Mouse (Mus musculus) embryo, embryonic 11.5 days (tissue): Measurements from ENCODE around the gene Lpp.
"Not testable (repeated sequence)": the region's sequence is repeated elsewhere in the genome, so short reads cannot be mapped to it uniquely, and the experiment has no call there.

Experiments used
- DNase-seq: peaks from one replicate; pipeline ENCODE4 v3.0.0-alpha.2; 2012; ENCODE audit warnings: low read depth, low spot score

Lpp gene

DNA sequence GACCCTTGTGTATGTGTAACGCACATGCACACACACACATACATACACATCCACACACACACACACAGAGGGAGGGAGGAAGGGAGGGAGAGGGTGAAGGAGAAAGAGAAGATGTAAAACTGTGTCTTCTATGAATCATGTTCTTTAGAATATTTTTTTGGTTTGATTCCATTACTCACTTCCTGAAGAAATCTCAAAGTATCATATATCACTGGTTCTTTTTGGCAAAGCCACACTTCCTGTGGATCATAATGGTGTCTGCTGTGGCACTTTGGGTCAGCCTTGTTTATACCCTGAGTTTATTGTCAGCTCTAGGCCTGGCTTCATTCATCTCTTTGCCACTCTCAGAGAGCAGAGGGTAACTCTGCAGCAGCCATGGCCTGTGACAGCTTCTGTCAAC, 584.5 kb downstream of the Lpp start:
- no peak for DNase-seq

DNA sequence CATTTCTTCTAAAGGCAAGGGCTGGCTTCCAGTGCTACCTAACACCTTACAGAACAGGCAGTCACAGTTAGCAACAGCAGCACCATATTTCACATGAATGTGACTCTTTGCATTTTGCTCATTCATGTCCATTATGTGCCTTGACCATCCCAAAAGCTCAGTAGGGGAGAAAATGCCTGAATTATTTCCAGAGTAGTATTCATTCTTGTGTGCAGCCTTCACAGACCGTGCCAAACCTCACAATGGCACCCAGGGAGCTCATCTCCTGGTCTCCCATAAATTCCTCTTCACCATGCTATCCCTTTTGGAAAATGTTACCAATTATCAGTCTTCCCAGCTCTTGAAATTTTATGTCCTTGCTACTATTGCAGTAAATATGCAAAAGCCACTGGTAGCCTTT, 584.9 kb downstream of the Lpp start:
- DNase-seq: no peak

DNA sequence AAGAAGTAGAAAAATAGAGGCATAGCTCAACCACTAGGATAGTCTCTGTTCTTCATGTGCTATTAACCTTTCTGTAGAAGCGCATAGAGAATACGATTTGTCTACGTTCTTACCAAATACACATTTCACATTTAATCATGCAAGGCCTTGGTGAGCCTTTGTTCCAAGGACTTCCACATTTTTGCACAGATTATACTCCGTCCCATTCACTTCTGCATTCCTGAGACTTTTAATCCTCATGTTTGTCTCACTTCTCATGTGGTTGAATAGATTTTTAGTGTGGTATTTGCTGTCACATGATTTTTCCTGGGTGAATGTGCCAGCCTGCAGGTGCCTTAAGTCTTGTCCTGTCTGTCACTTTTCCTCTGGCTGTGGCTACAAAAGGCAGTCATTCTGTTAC, 586.1 kb downstream of the Lpp start:
- DNase-seq: no peak

DNA sequence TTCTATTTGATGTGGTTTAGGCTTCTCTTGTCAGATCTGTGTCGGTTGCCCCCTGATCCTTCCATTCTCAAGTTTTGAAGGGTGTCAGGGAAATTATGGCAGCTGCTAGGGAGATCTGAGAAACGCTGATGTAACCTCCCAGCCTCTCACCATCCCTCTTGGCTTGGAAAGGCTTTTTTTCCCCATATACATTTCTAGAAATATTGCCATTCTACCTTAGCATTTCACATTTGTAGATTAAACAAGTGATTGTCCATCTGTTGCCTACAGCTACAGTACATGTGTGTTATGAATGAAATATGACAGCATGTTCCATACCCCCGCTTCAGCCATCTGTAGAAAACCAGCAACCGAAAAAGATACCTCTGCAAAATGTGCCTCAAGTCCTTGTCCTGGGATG, 589.5 kb downstream of the Lpp start:
- DNase-seq: no peak

DNA sequence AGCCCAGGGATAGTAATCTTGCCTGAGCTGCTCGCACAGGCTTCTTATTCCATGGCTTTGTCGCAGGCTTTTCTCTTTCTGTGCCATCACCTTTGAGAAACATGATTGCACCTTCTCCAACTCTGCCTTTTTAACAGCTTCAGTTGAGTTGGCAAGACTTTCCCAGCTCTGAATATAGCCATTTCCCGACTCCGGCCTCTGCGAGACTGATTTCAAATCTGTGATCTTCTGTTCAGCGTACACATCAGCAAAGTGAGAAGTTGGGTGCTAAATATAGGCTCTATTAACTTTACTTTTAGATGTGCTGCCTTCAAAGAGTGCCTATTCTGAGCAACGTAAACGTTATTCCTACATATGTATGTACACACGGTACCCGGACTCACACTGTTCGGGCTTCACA, 597.0 kb downstream of the Lpp start:
- DNase-seq: no peak

DNA sequence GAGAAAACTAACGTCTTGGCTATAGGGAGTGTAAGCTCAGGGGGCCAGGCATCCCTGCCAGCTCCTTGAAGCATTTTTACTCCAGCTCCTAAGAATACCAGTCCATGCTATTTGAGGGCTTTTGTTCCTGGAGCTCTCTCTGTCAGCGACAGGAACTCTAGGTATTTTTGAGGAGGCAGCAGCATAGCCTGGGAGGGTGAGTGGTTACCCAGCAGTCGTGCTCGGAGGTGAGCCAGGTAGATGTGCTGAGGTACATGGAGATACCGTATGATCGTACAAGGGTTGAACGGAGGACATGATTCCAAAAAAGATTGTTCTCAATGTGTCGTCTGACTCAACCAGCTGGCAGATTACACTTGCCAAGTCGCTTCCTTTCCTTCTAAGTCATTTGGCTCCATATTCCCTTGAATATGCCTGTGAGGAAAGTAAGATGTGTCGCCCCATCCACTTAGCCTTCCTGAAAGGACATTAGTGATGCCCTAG, 597.8 kb downstream of the Lpp start:
- no peak for DNase-seq

DNA sequence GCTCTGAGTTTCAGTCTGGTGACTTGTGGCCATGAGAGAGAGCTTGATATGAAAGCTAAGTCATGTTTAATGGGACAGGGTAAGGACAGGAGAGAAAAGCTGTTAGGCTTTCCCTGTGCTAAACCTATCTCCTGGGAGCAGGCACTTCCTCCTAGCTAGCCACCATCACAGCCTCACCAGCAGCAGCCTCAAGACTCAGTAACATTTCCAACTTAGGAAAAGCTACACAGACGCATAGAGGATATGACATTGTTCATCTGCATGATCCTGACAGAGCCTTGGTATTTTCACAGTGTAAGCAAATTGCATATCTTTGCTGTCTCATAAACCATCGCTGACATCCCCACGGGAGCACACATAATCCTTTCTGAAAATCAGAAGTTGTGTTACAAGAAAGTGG, 598.7 kb downstream of the Lpp start:
- DNase-seq: no peak

DNA sequence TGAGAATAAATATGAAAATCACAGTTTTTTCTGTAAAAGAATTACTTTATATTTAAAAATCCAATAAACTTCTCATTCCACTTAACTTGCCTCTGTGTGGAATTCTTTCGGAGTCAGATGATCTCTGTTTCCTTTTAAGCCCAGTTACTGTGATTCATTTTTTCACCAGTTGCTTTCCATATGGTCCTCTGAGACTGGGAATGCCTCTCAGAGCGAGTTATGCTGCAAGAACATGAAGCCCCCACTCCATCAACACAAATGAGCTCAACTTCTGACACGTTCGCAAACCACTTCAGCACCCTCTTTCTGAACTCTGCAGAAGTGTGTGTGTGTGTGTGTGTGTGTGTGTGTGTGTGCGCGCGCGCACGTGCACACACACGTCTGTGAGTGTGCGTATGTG, 599.2 kb downstream of the Lpp start:
- DNase-seq: no peak

DNA sequence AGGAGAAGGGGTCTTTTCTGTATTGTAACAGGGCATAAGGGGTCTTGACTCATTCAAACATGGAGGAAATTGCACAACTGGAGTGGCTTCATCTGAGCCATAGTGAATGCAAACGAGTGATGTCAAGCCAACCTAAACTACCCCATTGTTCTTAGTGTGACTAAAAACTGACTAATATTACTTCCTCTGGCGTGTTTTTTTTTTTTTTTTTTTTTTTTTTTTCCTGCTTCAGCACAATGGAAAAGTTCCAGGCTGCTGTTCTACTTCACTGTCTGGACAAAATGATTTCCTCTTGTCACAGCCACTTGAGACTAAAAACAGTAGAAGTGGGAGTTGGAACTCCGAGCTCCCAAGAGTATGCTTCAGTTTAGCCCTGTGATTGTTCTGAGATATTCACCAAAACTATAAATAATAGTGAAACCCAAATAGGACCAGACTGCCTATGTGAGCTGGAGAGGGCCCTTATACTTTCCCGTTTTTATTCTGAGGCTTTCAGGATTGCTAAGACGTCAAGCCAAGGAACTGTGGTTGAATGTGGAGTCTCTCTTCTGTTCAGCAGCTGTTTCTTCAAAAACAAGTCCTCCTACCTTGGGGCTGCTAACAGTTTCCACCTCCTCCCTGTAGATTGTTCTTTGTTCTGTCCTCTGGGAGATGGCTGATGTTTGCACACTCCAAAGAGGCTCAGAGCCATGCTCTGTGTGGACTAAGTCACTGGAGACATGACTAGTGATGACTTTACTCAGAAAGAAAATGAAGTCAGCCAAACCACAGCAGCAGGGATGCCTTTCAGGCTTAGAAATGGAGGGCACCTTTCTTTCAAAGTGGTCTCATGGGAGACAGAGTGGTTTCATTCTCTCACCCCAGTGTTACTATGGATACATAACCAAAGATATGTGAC, 617.9 kb downstream of the Lpp start:
- no peak for DNase-seq

DNA sequence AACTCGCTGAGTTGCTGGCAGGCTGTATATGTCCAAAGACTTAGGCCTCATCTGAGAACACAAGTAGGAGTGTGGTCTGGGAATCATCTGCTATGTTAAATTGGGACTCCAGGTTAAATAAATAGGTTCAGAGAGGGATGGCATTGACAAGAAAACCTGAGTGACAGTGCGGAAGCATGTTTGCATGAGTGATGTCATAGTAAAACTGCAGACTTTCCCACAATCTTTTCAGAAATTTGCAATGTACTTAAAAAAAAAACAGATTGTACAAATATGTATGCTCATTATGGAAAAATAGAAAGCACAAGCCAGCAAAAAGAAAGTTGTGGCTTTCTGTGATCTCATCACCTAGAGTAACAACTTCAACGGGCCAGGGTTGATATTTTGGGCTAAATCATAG, 619.6 kb downstream of the Lpp start:
- DNase-seq: no peak

DNA sequence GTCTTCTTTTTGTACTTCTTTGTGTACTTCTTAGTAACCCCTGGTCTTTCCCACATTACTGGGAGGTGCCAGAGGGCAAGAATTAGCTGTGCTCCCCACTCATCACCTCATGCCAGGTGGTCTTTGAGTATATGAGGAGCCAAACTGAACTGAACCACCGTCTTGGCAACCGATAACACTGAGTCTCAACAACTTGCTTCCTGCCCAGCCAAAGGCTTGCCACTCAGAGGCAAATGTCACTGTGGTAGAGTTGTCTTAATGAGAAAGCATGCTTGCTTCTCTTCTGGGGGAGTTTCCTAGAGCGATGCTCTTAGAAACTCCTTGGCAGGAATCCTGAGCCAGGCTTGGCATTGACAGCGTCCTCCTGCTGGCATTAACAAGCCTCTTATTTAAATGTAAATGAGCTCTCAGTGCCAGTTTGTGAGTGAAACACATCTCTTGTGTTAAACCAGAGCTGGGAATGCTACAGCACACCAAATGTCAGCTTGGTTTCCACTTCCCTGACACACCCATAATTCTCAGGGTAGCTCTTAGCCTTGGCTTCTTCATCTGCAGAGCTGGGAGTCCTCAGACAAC, 623.0 kb downstream of the Lpp start:
- DNase-seq: no peak

DNA sequence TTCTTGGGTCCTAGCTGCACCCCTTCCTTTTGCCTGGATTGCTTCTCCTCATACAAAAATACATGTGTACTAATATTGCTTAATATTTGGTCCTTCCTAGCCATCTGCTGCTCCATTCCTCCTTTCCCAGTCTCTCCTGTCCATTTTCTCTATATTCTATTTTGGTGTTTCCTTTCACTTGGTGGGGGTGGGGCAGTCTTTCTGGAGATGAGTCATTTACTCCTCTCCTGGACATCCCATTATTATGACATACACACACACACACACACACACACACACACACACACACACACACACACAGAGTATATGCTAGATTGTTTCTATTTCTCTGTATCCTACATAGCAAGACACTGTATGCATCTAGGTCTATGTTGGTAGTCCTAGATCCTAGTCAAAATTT, 623.7 kb downstream of the Lpp start:
- DNase-seq: no peak

DNA sequence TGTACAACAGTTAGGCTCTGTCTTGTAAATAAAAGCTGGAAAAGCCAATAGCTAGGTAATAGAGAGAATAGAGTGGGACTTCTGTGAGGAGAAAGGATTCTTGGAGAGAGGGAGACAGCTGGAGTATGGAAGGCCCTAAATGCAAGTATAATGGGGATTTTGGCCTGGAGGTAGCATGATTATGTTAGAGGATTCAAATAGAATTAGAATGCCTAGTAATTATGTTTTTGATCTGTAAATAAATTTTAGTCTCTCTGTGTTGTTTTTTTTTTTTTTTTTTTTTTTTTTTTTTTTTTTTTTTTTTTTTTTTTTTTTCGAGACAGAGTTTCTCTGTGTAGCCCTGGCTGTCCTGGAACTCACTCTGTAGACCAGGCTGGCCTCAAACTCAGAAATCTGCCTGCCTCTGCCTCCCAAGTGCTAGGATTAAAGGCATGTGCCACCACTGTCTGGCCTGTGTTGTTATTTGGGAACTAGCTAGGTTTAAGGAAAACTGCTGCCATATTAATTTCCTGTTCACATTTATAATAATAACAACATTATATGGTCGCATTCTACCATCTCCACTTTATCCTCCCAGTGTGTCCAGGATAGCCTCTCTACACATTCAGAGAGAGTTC, 628.5 kb downstream of the Lpp start:
- DNase-seq: not testable (repeated sequence)

DNA sequence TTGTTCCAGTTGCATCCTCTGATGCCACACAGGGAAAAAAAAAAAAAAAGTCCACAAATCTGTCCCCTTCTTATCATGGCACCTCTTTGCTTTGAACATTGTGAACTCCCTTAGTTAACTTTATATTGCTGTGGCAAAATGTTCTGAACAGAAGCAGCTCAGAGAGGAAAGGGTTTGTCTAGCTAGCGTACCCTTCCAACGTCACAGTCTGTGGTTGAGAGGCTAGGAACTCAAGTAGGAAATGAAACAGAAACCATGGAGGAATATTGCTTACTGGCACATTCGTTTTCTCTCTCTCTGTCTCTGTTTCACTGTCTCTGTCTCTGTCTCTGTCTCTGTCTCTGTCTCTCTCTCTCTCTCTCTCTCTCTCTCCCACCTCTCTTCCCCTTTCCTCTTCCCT, 631.3 kb downstream of the Lpp start:
- no peak for DNase-seq

DNA sequence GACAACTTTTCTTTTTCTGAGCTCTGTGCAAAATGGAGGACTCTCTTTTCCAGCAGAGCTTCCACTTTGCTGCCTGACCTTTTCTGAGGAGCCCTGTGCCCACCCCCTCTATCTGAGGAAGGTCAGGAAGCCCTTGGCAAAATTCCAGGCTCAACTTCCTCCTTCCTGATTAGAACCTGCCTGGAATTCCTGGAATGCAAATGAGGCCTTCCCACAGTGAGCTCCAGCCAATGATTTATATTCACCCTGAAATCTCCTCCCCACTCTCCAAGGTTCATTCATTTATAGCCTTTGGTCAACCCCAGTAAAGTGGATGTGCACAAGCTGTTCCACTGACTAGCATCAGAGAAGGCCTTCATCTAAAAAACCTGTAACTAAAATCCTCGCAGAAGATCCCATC, 632.9 kb downstream of the Lpp start:
- DNase-seq: peak; percentile 34

DNA sequence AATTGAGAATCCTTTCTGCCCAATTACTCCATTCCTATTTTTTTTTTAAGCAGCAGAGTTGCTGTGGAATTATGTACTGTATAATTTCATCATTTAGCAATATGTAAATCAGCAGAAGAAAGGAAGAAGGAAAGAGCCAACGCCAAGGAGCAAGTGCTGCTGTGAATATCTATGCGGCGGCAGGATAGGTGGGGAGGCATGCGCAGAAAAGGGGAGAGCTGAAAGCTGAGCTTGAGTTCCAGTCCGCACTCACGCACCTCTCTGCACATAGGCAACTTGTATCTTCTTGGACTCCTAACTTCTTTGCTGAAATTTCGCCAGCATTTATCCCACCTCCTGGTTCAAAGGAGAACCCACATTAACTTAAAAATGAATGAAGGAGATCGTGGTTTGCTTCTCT, 636.2 kb downstream of the Lpp start:
- DNase-seq: no peak

DNA sequence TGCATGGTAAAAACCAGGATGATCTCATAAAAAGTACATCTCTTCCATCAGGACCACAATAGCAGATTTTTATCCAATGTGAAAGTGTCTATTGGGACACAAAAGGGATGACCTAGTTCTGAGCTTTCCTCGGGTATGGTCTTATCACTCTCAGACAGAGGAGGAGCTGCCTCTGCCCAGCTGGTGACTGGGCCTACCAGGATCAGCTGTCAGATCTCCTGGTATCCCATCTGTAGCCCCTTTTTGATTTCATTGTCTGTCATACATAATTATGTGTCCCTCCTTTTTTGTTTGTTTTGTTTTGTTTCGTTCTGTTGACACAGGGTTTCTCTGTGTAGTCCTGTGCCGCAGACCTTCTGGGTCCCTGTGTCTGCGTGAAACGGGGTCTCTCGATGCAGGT, 644.1 kb downstream of the Lpp start:
- DNase-seq: no peak

DNA sequence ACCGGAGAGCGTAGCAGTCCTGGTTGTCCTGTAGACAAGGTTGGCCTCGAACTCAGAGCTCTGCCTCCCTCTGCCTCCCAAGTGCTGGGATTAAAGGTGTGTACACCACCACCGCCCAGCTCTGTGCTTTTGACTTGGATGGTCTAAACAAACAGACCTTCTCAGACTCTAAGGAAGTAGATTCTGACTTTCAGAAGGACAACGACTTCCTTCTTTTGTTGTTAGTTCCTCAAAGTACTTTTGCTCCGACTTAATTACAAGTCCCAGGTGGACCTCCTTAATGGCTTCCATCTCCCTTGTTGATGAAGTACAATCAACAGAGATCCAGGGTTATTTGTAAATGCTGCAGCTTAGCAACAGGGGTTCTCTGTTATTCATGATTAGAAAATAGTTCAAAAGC, 645.2 kb downstream of the Lpp start:
- DNase-seq: no peak

DNA sequence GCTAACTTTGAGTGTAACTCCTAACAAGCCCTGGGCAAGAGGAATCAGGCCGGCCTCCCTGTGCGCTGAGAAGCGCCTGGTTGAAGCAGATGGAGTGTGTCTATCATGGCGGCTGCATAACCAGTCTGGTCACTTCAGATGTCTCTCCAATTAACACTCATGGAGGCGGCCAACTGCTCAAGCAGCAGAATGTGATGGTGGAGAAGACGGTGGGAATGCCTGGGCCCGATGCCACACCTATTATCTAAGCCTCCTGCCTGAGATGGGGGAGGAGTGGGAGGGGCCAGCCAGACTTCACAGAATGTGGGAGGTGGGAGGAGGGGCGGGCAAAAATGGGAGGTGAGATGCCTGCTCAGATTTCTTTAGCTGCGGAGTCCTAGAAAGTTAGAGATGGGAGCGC, 646.6 kb downstream of the Lpp start:
- no peak for DNase-seq

DNA sequence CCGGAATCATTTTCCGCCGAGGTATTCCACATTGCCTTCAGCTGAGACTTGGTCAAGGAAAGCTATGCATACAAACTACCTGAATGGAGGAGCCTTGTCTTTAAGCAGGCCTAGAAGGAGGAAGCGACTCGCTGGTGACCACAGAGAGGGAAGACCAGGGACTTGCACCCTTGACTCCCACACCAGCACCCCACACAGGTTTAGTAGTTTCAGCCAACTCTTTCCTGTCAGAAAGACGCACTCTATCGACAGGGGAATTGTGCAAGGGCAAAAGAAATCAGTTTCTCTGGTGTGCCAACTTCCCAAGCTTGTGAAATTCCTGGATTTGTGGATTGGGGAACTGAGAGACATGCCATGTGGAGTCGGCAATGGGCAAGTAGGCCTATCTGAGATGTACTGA, 647.9 kb downstream of the Lpp start:
- DNase-seq: no peak

DNA sequence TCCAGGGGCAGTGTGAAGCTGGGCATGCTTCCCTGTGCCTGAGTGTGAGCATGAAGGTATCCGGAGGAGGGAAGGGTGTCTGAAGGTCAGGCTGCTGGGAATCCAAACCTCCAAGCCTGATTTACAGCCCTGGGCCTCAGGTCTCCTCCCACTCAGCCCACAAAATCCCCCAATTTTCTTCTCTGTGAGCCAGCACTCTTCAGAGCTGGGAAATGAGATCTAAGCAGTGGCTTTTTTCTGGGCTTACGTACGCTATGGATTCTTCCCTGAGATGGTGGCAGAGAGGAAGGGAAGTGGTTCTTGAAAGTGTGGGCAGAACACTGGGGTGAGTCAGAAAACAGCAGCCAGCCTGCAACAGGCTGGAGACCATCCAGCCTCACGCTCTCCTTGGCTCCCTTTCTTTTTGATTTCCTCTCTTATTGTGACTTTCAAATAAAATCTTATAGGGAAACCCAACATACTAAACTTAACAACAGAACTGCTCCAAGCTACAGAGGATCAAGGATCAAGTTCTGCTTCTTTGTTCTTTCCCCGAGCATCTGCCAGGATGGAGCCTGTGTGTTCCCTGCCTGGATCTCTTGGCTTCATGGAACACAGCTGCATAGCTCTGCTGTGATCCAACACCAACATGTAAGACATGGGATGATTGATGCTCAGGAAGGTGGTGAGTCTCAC, 648.7 kb downstream of the Lpp start:
- no peak for DNase-seq
